Mouse (Mus musculus): Measurements from ENCODE around the gene Mta2. TPM values are rescaled to one million over a fixed set of nuclear protein-coding genes. Genes with fewer than 3 reads are reported as not detected.
A peak's percentile ranks its signal among the peaks of the same experiment; 100 is the strongest.

Mta2 gene
- total RNA-seq, 2 experiments from 2014 or later: 81.1 to 89.8 TPM

GRCm38 (mm10) chr19:8990432-8991102 lies 48.9 kb downstream of the Mta2 start:
- DNase-seq (ENCODE audit: low spot score in 2 of 2): no peak

- no peak for DNase-seq (ENCODE audit: low spot score in 2 of 2)
These were observed 49.7 kb downstream of the Mta2 start for GRCm38 (mm10) chr19:8991245-8991870.

- no peak for DNase-seq (ENCODE audit: low spot score in 2 of 2)
These were observed 50.4 kb downstream of the Mta2 start for GRCm38 (mm10) chr19:8991871-8992735.

DNA sequence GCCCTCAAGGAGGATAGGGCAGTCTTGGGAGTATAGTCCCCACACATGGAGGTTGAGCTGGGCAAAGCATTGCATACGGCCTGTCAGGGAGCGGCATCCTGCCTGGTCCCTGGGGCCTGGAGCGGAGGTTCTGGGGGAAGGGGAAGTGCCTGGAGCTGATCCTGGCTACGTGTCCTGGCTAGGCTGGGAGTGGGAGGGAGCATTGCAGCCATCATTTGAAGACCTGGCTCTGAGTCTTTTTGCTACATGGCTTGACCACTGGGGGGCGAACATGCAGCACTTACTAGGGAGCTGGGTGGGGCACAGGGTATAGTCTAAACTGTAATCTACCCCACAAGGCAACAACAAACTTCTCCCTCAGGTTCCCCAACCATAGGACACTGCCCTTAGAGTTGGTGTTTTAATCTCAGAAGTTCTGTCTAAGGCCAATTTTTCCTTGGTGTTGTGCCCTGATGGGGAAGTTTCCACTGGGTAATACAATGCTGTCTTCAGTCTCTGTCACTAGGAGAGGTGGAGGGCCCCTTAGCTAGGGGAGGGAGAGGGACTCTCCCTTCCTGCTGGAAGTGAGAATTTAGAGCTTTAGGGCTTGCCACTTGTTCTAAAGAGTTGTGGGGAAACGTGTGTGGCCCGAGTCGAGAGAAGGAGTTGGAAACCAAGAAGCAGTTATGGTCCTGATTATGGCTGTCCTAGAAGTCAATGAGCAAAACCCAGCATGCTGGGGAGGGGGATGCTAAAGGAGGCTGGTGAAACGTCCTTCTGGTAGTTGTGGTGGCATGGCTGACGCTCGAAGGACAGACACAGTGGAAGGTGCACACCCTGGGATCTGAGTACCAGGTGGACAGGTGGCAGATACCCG lies 51.3 kb downstream of the Mta2 start:
- peak; percentile 79 to 84 for DNase-seq (ENCODE audit: low spot score in 2 of 2)

- no peak for DNase-seq (ENCODE audit: low spot score in 2 of 2)
These were observed 51.9 kb downstream of the Mta2 start for GRCm38 (mm10) chr19:8993625-8993912.

DNA sequence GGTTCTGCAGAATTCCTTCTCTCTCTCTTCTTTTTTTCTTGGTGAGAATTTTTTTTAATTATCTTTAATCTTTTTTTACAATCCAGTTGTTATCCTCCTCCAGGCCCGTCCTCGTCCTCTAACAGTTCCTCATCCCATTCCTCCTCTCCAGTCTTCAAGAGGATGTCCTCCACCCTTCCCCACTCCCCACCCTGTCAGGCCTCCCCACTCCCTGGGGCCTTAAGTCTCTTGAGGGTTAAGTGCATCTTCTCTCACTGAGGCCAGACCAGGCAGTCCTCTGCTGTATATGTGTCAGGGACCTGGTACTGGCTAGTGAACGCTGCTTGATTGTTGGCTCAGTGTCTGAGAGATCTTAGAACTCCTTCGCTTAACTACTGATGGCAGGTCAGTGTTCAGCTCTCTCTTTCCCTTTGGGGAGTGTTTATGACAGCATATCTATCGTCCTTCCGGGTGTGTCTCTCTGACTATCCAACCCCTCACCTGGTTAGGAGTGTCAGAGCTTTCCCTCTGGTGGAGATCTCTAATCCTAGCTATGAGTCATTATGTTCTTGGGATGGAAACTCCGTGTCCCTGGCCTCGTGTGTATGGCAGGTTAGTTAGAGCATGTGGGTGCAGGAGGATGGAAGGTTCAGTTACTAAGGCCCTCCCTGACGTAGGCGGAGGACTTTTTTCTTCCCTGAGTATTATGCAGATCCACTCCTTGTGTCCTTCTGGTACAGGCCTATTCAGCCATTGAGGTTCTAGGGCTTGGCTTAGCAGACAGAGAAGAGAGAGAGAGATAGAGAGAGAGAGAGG lies 53.3 kb downstream of the Mta2 start:
- no peak for DNase-seq (ENCODE audit: low spot score in 2 of 2)

GRCm38 (mm10) chr19:8996601-8997000 lies 54.9 kb downstream of the Mta2 start:
- no peak for DNase-seq (ENCODE audit: low spot score in 2 of 2)

- DNase-seq (ENCODE audit: low spot score in 2 of 2): peak; percentile 59 to 76
These were observed 55.9 kb downstream of the Mta2 start for GRCm38 (mm10) chr19:8997546-8997945.

DNA sequence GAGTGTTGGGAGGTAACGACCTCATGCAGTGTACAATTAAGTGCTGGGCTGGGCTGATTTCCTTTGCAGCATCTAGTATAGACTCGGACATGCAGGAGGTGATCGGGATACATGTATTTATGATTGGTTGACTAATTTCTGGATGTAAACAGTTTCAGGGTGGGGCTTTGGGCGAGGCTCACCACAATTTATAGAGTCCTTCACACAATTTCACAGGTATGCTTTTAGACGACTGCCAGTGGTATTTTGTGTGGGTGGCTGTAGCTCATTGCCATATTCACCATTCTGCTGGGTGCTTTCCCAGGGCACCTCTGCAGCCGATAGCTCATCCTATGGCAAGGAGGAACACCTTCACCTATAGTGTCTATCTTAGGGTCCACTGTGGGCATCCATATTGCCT lies 56.9 kb downstream of the Mta2 start:
- DNase-seq (ENCODE audit: low spot score in 2 of 2): no peak

DNA sequence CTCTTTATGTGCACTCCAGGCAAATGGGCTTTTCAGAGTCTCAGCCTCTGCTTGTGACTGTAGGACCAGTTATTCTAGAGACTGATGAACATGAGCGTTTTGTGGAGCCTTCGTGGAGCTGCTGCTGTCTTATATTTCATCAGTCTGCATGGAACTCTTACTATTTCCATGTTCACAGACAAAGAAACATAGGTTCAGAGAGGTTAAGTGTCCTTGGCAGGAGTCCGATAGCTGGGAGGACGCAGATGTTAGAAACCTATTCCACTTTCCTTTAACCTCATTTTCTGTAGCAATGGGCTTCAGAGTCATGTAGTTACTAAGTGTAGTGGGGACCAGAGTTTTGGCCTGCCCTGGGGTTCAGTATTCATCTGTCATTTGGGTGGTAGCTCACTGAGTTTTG lies 57.5 kb downstream of the Mta2 start:
- no peak for DNase-seq (ENCODE audit: low spot score in 2 of 2)

Other genes starting within 250 kb of the Mta2 start
- gene Slc3a2, start 218.5 kb upstream of the Mta2 start, total RNA-seq (2021): 100 to 1,000 TPM; 373 to 425 TPM
- gene Wdr74, start 206.0 kb upstream of the Mta2 start, total RNA-seq (2021): 10 to 100 TPM; 62.4 to 66.2 TPM
- gene 1700092M07Rik, start 201.2 kb upstream of the Mta2 start, total RNA-seq (2021): 1 to 10 TPM; 2.0 to 2.3 TPM
- gene Stx5a, start 200.5 kb upstream of the Mta2 start, total RNA-seq (2021): 100 to 1,000 TPM in 1 of 2 experiments, 10 to 100 TPM in 1; 78.2 to 103 TPM
- gene Nxf1, start 184.8 kb upstream of the Mta2 start, total RNA-seq (2021): 100 to 1,000 TPM; 127 to 144 TPM
- 100 to 1,000 TPM; 114 to 116 TPM for gene Tmem223, start 170.9 kb upstream of the Mta2 start, total RNA-seq (2021)
- 10 to 100 TPM; 41.4 to 51.7 TPM for gene Tmem179b, start 167.4 kb upstream of the Mta2 start, total RNA-seq (2021)
- 10 to 100 TPM; 11.3 to 12.2 TPM for gene Taf6l, start 155.5 kb upstream of the Mta2 start, total RNA-seq (2021)
- 10 to 100 TPM; 81.3 to 97.9 TPM for gene Polr2g, start 143.3 kb upstream of the Mta2 start, total RNA-seq (2021)
- gene Zbtb3, start 139.3 kb upstream of the Mta2 start, total RNA-seq (2021): 1 to 10 TPM; 2.8 to 3.1 TPM
- 10 to 100 TPM; 35.3 to 39.4 TPM for gene Ttc9c, start 122.5 kb upstream of the Mta2 start, total RNA-seq (2021)
- gene Hnrnpul2, start 121.9 kb upstream of the Mta2 start, total RNA-seq (2021): 10 to 100 TPM; 62.6 to 72.1 TPM
- gene AC129217.1, start 112.1 kb upstream of the Mta2 start, total RNA-seq (2021): not detected
- 100 to 1,000 TPM; 144 to 158 TPM for gene Bscl2, start 104.4 kb upstream of the Mta2 start, total RNA-seq (2021)
- 1 to 10 TPM; 5.9 to 6.9 TPM for gene Gng3, start 102.7 kb upstream of the Mta2 start, total RNA-seq (2021)
- 1 to 10 TPM; 2.3 to 6.6 TPM for gene Lrrn4cl, start 91.1 kb upstream of the Mta2 start, total RNA-seq (2021)
- 100 to 1,000 TPM; 178 to 202 TPM for gene Ubxn1, start 70.4 kb upstream of the Mta2 start, total RNA-seq (2021)
- gene Uqcc3, start 61.0 kb upstream of the Mta2 start, total RNA-seq (2021): 10 to 100 TPM; 55.2 to 65.6 TPM
- 1 to 10 TPM; 6.4 to 7.1 TPM for gene Lbhd1, start 58.1 kb upstream of the Mta2 start, total RNA-seq (2021)
- not detected for gene Gm49403, start 57.9 kb upstream of the Mta2 start, total RNA-seq (2021)
- gene 1810009A15Rik, start 53.0 kb upstream of the Mta2 start, total RNA-seq (2021): 10 to 100 TPM; 44.6 to 47.1 TPM
- 1 to 10 TPM; 3.2 to 9.1 TPM for gene Gm49416, start 52.9 kb upstream of the Mta2 start, total RNA-seq (2021)
- gene Ints5, start 48.9 kb upstream of the Mta2 start, total RNA-seq (2021): 10 to 100 TPM; 23.3 to 23.9 TPM
- 100 to 1,000 TPM; 163 to 212 TPM for gene Ganab, start 43.8 kb upstream of the Mta2 start, total RNA-seq (2021)
- 10 to 100 TPM; 60.5 to 65.7 TPM for gene B3gat3, start 21.5 kb upstream of the Mta2 start, total RNA-seq (2021)
- gene Rom1, start 12.5 kb upstream of the Mta2 start, total RNA-seq (2021): 10 to 100 TPM; 29.8 to 49.2 TPM
- 10 to 100 TPM; 41.5 to 59.5 TPM for gene Eml3, start 12.3 kb upstream of the Mta2 start, total RNA-seq (2021)
- 10 to 100 TPM; 23.1 to 26.1 TPM for gene Tut1, start 12.0 kb downstream of the Mta2 start, total RNA-seq (2021)
- 100 to 1,000 TPM; 334 to 342 TPM for gene Eef1g, start 25.2 kb downstream of the Mta2 start, total RNA-seq (2021)
- gene Ahnak, start 47.4 kb downstream of the Mta2 start, total RNA-seq (2021): 100 to 1,000 TPM in 1 of 2 experiments, 10 to 100 TPM in 1; 88.9 to 162 TPM
- not detected for gene Scgb1a1, start 146.1 kb downstream of the Mta2 start, total RNA-seq (2021)
- 10 to 100 TPM; 11.8 to 14.1 TPM for gene Asrgl1, start 193.8 kb downstream of the Mta2 start, total RNA-seq (2021)